Mouse (Mus musculus) lung, postnatal 0 days (tissue): ENCODE measurements around the gene Thpo.

Experiments used
- CTCF ChIP-seq: IDR thresholded peaks from 2 replicates; pipeline ENCODE4 v1.5.1; 2016; ENCODE audit warnings: antibody characterized with exemption, mild to moderate bottlenecking
- EP300 ChIP-seq: IDR thresholded peaks from 2 replicates; pipeline ENCODE4 v1.6.1; 2016; ENCODE audit warnings: antibody characterized with exemption, mild to moderate bottlenecking, control low read depth

- TF ChIP-seq CTCF (no peak), EP300 (no peak)
Observed at GRCm38 (mm10) chr16:20775021-20775420, 40.7 kb upstream of the Thpo start.
